Mouse (Mus musculus) A20 (cell line): ENCODE data around the gene Dennd1a.
A peak's percentile ranks its signal among the peaks of the same experiment; 100 is the strongest.

Experiments used
- DNase-seq: peaks from one replicate; pipeline ENCODE4 v3.0.0-alpha.2; 2011; ENCODE audit warnings: low read depth, low spot score

The Dennd1a gene

GRCm38 (mm10) chr2:38229882-38230281 is 57.3 kb downstream of the Dennd1a start:
- no peak for DNase-seq

- DNase-seq, result no peak
Observed at GRCm38 (mm10) chr2:38223759-38224158, 63.4 kb downstream of the Dennd1a start.

- DNase-seq, result no peak
Observed at GRCm38 (mm10) chr2:38221461-38221860, 65.7 kb downstream of the Dennd1a start.

- no peak for DNase-seq
Observed at GRCm38 (mm10) chr2:38220687-38221435, 66.3 kb downstream of the Dennd1a start.

GRCm38 (mm10) chr2:38219666-38220065 is 67.5 kb downstream of the Dennd1a start:
- DNase-seq, result no peak

GRCm38 (mm10) chr2:38213041-38213440 is 74.1 kb downstream of the Dennd1a start:
- DNase-seq, result no peak

- DNase-seq, result peak; percentile 53
Observed at GRCm38 (mm10) chr2:38211426-38211825, 75.8 kb downstream of the Dennd1a start.

GRCm38 (mm10) chr2:38207752-38208151 is 79.4 kb downstream of the Dennd1a start:
- DNase-seq, result peak; percentile 36

- no peak for DNase-seq
Observed at GRCm38 (mm10) chr2:38205281-38205680, 81.9 kb downstream of the Dennd1a start.

- no peak for DNase-seq
Observed at GRCm38 (mm10) chr2:38204696-38205095, 82.5 kb downstream of the Dennd1a start.

GRCm38 (mm10) chr2:38198072-38198471 is 89.1 kb downstream of the Dennd1a start:
- no peak for DNase-seq

- no peak for DNase-seq
Observed at GRCm38 (mm10) chr2:38196199-38197060, 90.8 kb downstream of the Dennd1a start.

- DNase-seq, result no peak
Observed at GRCm38 (mm10) chr2:38192007-38192406, 95.2 kb downstream of the Dennd1a start.

GRCm38 (mm10) chr2:38191601-38192000 is 95.6 kb downstream of the Dennd1a start:
- no peak for DNase-seq

- peak; percentile 45 for DNase-seq
Observed at GRCm38 (mm10) chr2:38186438-38186837, 100.8 kb downstream of the Dennd1a start.

GRCm38 (mm10) chr2:38184977-38185376 is 102.2 kb downstream of the Dennd1a start:
- no peak for DNase-seq

GRCm38 (mm10) chr2:38183881-38184280 is 103.3 kb downstream of the Dennd1a start:
- DNase-seq, result no peak

GRCm38 (mm10) chr2:38182283-38182682 is 104.9 kb downstream of the Dennd1a start:
- DNase-seq, result no peak

- no peak for DNase-seq
Observed at GRCm38 (mm10) chr2:38177583-38177978, 109.6 kb downstream of the Dennd1a start.

GRCm38 (mm10) chr2:38176870-38177582 is 110.2 kb downstream of the Dennd1a start:
- DNase-seq, result no peak

GRCm38 (mm10) chr2:38175276-38175675 is 111.9 kb downstream of the Dennd1a start:
- no peak for DNase-seq

- no peak for DNase-seq
Observed at GRCm38 (mm10) chr2:38168606-38169005, 118.6 kb downstream of the Dennd1a start.
